Mouse (Mus musculus) intestine, postnatal 0 days (tissue): ENCODE data around the gene Arhgef28. TPM values are rescaled to one million over a fixed set of nuclear protein-coding genes. Genes with fewer than 3 reads are reported as not detected.
A peak's percentile ranks its signal among the peaks of the same experiment; 100 is the strongest.

Experiments
- ATAC-seq: fragments of 200-750 bp; cut with Nextera tagmentation; 2 replicates; pipeline ENCODE4 v1.8.0; 2017; ENCODE audit warnings: mild to moderate bottlenecking, moderate TSS enrichment, moderate library complexity
- H3K27ac ChIP-seq: fragments of 300-500 bp; sonication (generic); 2 replicates; pipeline ENCODE4 v1.5.1; 2014; ENCODE audit warnings: mild to moderate bottlenecking, low read depth, low read length, moderate library complexity
- H3K27me3 ChIP-seq: fragments of 300-500 bp; sonication (generic); replicated peaks from 2 replicates; pipeline ENCODE4 v1.6.1; 2014; ENCODE audit warnings: low read length, mixed read lengths; ENCODE audit not compliant: control insufficient read depth, insufficient read depth
- H3K36me3 ChIP-seq: fragments of 300-500 bp; sonication (generic); 2 replicates; pipeline ENCODE4 v1.6.1; 2014; ENCODE audit warnings: mild to moderate bottlenecking, moderate library complexity; ENCODE audit not compliant: control insufficient read depth, insufficient read depth
- H3K4me1 ChIP-seq: fragments of 300-500 bp; sonication (generic); replicated peaks from 2 replicates; pipeline ENCODE4 v1.6.1; 2014; ENCODE audit warnings: antibody characterized with exemption, low read length, mixed read lengths; ENCODE audit not compliant: control insufficient read depth, insufficient read depth
- H3K4me2 ChIP-seq: fragments of 300-500 bp; sonication (generic); replicated peaks from 2 replicates; pipeline ENCODE4 v1.6.1; 2014; ENCODE audit warnings: low read depth, mild to moderate bottlenecking, moderate library complexity
- H3K4me3 ChIP-seq: fragments of 300-500 bp; sonication (generic); 2 replicates; pipeline ENCODE4 v1.5.1; 2014; ENCODE audit warnings: low read depth, low read length
- H3K9ac ChIP-seq: fragments of 300-500 bp; sonication (generic); 2 replicates; pipeline ENCODE4 v1.6.1; 2014; ENCODE audit warnings: mild to moderate bottlenecking, low read depth, low read length
- H3K9me3 ChIP-seq: fragments of 300-500 bp; sonication (generic); 2 replicates; pipeline ENCODE4 v1.6.1; 2016; ENCODE audit warnings: mixed run types; ENCODE audit not compliant: control insufficient read depth
- CTCF ChIP-seq: sonication (generic); IDR thresholded peaks from 2 replicates; pipeline ENCODE4 v1.5.1; 2016; ENCODE audit warnings: low read depth, mild to moderate bottlenecking, control low read depth, antibody characterized with exemption, moderate library complexity
- WGBS: fragments of 180-500 bp; shearing (Covaris S2); extraction: QIAGEN DNeasy Blood & Tissue Kit; methylation state at CpG from one replicate; pipeline ENCODE4 v1.1.7; 2014; 5-methylcytosine and 5-hydroxymethylcytosine counted together
- polyA plus RNA-seq: library from polyadenylated mRNA; unstranded; fragments of >200 nt; fragmentation: Nextera tagmentation; extraction: Ambion mirVana; gene quantifications from 2 replicates; pipeline ENCODE4 v1.2.1, GENCODE M21; 2015

The Arhgef28 gene
- polyA plus RNA-seq, 1 experiment from 2014 or later: 13.8 TPM

DNA sequence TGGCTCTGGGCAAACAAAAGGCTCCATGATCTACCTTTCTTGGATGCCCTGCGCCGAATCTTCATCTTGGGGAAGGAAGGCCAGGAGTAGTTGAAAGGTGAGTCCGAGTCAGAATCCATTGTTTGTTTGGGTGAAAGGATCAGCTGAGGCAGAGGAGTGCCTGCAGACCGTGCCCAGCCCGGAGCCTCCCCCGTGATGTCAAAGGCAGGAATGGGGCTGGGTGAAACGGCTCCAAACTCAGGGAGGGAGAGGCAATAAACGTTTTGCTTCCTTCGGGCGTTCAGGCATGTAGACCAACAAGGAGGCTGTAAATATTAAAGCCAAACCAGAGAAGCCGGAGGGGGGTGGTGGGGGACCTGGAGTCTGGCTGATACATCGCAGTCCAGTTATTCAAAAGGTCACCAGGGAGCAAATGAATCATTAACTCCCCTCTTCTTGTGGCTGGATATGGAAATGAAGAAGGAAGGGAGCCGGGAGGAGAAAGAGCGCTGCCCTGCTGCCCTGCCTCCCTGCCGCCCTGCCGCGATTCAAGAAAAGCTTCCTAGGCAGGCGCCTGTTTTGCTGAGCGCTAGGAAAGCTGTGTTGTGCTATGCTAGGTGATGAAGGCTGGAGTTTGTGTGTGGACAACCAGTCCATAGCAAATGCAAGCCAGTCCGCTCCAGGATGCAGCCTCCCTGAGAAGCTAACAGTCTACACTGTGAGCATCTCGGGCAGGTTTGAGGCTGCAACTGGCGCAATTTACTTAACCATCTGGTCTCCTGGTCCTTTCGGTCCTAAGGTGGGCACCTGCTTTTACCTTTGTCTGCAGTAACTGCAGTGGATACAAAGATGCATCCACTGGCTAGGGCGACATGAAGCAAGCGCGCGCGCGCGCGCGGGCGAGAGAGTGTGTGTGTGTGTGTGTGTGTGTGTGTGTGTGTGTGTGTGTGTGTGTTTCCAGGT lies 190.0 kb downstream of the Arhgef28 start:
- TF ChIP-seq CTCF: no peak
- 8% methylated on average over 33 of the region's 33 CpGs for WGBS
- ATAC-seq: no peak

DNA sequence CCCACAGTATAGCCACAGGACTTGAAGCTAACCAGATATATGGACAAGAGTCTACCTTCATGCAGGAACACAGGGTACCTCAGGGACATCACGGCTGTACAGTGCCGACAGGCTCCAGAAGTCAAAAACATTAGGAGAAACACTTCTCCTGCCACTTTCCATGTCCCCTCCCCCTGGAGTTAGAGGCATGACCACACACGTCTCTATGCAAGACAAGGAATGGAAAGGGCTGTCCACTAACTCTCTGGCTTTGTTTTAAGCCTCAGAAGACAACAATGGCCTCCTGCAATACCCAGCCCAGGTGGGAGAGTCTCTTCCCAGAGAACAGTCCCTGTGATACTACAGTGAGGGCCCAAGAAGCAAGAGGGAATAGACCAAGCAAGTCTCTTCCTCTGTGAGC lies 191.3 kb downstream of the Arhgef28 start:
- Histone ChIP-seq H3K9ac (no peak overlapping the region), H3K4me2 (no peak overlapping the region), H3K36me3 (no peaks in the 10 kb centered on the region), H3K4me1 (no peaks in the 10 kb centered on the region), H3K27me3 (no peaks in the 10 kb centered on the region), H3K27ac (no peak overlapping the region), H3K9me3 (no peaks in the 10 kb centered on the region), H3K4me3 (no peak overlapping the region)
- 76% methylated on average over 3 of the region's 3 CpGs for WGBS
- no peak for ATAC-seq
- TF ChIP-seq CTCF: no peak

More for the DNA sequence above, 190.0 kb downstream of the Arhgef28 start:
- H3K4me1 ChIP-seq: no peaks in the 10 kb centered on the region
- peak overlapping the region; percentile 78 for H3K4me2 ChIP-seq
- 0 out of 2 replicates have a peak overlapping the region, but pooled peaks have one; percentile 26 for H3K9ac ChIP-seq
- no peak overlapping the region for H3K27ac ChIP-seq
- H3K27me3 ChIP-seq: no peaks in the 10 kb centered on the region
- H3K9me3 ChIP-seq: no peaks in the 10 kb centered on the region
- H3K36me3 ChIP-seq: no peaks in the 10 kb centered on the region
- H3K4me3 ChIP-seq: peak overlapping the region; percentile 36

DNA sequence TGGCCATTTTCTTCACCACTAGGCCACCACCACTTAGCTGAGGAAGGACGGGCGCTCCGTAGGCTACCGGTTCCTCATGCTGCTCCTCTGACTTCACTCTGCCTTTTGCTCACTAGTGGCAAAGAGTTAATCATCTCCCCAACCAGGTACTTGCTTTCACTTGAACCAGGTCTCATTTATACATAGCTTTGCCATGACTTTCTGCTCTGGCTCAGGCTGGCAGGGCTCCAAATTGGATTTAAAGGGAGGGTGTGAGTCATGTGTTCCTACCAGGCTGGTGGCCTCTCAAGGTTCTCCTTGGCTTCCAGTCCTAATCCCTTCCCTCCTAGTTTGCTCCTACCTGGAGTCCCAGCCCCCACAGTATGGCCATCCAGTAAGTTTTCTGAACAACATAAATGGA lies 192.5 kb downstream of the Arhgef28 start:
- Histone ChIP-seq H3K4me3 (no peak overlapping the region), H3K4me1 (no peaks in the 10 kb centered on the region), H3K27ac (no peak overlapping the region), H3K36me3 (no peaks in the 10 kb centered on the region), H3K9me3 (no peaks in the 10 kb centered on the region), H3K4me2 (no peak overlapping the region), H3K27me3 (no peaks in the 10 kb centered on the region), H3K9ac (no peak overlapping the region)
- ATAC-seq: peak; percentile 23; the same call in 1 of the 2 replicates
- 77% methylated on average over 4 of the region's 4 CpGs for WGBS
- no peak for TF ChIP-seq CTCF

DNA sequence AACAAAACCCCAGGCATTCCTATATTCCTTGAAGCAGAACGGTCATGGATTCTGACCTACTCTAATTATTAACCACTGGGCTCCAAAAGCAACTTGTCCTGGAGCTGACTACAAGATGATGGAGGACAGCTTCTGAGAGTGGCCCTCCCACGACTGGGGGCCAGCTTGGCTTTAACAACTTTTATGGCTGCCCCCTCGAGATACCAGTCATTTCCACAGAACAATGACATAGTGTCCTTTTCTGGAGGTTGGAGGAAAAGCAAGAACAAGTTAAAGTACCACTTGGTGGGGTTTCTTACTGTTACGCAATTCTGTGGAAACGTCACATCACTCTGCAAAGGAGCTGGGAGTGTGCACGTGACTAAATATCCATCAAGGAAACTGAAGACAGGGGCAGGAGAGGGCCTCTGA lies 194.3 kb downstream of the Arhgef28 start:
- no peak for ATAC-seq
- Histone ChIP-seq H3K27ac (no peak overlapping the region), H3K9me3 (no peaks in the 10 kb centered on the region), H3K36me3 (no peaks in the 10 kb centered on the region), H3K9ac (no peak overlapping the region), H3K4me1 (no peaks in the 10 kb centered on the region), H3K4me3 (no peak overlapping the region), H3K27me3 (no peaks in the 10 kb centered on the region), H3K4me2 (no peak overlapping the region)
- TF ChIP-seq CTCF: 0 out of 2 replicates have a peak, but pooled peaks have one; percentile 13
- WGBS: 31% methylated on average over 6 of the region's 6 CpGs

DNA sequence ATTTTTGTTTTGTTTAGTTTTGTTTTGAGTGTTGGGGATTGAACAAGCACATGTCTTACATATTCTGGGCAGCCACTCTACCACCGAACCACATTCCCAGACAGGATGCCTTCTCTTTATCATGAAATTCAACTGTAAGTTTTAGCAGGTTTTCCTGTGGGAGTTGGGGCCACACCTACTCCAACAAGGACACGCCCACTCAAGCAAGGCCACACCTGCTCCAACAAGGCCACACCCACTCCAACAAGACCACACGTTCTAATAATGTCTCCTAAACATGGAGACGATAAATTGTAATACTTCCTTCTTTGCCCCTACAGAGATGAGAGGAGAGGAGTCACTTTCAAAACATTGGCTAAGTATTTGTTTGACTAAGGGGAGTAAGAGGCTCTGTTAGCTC lies 197.2 kb downstream of the Arhgef28 start:
- 0 out of 2 replicates have a peak, but pooled peaks have one; percentile 31 for ATAC-seq
- Histone ChIP-seq H3K36me3 (no peaks in the 10 kb centered on the region), H3K9me3 (no peaks in the 10 kb centered on the region), H3K9ac (no peak overlapping the region), H3K27me3 (no peaks in the 10 kb centered on the region), H3K4me1 (no peaks in the 10 kb centered on the region; the same call in 1 of the 2 replicates), H3K4me3 (no peak overlapping the region), H3K27ac (no peak overlapping the region), H3K4me2 (no peak overlapping the region)
- no peak for TF ChIP-seq CTCF
- WGBS: 48% methylated on average over 4 of the region's 4 CpGs

DNA sequence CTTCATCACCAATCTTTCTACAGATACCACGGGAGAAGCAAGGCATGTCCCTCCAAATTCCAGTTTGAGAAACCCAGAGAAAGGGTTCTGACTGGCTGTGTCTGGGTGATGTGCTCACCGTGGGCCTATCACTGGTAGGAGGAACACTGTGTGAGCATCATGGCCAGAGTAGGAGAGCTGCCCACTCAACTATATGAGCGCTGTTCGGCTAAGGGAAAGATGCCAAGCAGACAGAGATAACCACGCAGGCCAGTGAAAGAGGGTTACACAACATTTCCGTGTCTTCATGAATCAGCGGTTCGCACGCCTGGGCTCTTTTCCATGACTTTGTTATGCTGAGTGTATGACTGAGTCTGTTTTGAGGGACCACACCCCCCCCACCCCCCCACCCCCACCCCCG lies 197.7 kb downstream of the Arhgef28 start:
- no peak overlapping the region for H3K4me3 ChIP-seq
- no peak overlapping the region for H3K9ac ChIP-seq
- no peak overlapping the region for H3K4me2 ChIP-seq
- WGBS: 78% methylated on average over 10 of the region's 10 CpGs
- TF ChIP-seq CTCF: no peak
- H3K36me3 ChIP-seq: no peaks in the 10 kb centered on the region
- H3K4me1 ChIP-seq: no peaks in the 10 kb centered on the region; the same call in 1 of the 2 replicates
- no peak for ATAC-seq
- no peaks in the 10 kb centered on the region for H3K27me3 ChIP-seq
- H3K27ac ChIP-seq: no peak overlapping the region
- no peaks in the 10 kb centered on the region for H3K9me3 ChIP-seq
